Mouse (Mus musculus) erythroblast, embryonic 14.5 days (primary cell): ENCODE results near the gene Clec2g. TPM values are rescaled to one million over a fixed set of nuclear protein-coding genes. Genes with fewer than 3 reads are reported as not detected.

Experiments used
- H3K27me3 ChIP-seq: 2 replicates; pipeline ENCODE4 v1.6.1; 2012; ENCODE audit warnings: inconsistent platforms; ENCODE audit not compliant: control insufficient read depth
- H3K36me3 ChIP-seq: 2 replicates; pipeline ENCODE4 v1.6.1; 2012; ENCODE audit warnings: mild to moderate bottlenecking, inconsistent platforms; ENCODE audit not compliant: control insufficient read depth
- H3K4me1 ChIP-seq: 2 replicates; pipeline ENCODE4 v1.6.1; 2012; ENCODE audit warnings: inconsistent platforms; ENCODE audit not compliant: control insufficient read depth
- H3K4me3 ChIP-seq: replicated peaks from 2 replicates; pipeline ENCODE3; 2012; ENCODE audit warnings: moderate library complexity, mild to moderate bottlenecking, inconsistent platforms
- H3K9me3 ChIP-seq: 2 replicates; pipeline ENCODE4 v1.6.1; 2012; ENCODE audit warnings: low read length, inconsistent platforms, mixed read lengths; ENCODE audit not compliant: control insufficient read depth
- GATA1 ChIP-seq: IDR thresholded peaks from 2 replicates; pipeline ENCODE4 v1.6.1; 2012; ENCODE audit warnings: low read length, inconsistent platforms, mixed read lengths
- TAL1 ChIP-seq: IDR thresholded peaks from 3 replicates; pipeline ENCODE4 v1.6.1; 2012; ENCODE audit warnings: low read length, inconsistent platforms, mixed read lengths
- polyA plus RNA-seq: library from polyadenylated mRNA; stranded (reverse); fragments of >175 nt; gene quantifications from 2 replicates; pipeline ENCODE4 v1.2.3, GENCODE M21; 2012

The Clec2g gene
- polyA plus RNA-seq, 1 experiment, result not detected

- TF ChIP-seq TAL1 (no peak), GATA1 (no peak)
- no peaks in the 10 kb centered on the region for H3K27me3 ChIP-seq
- no peaks in the 10 kb centered on the region for H3K9me3 ChIP-seq
- H3K4me3 ChIP-seq, result no peak overlapping the region
- no peaks in the 10 kb centered on the region for H3K36me3 ChIP-seq
- H3K4me1 ChIP-seq, result no peaks in the 10 kb centered on the region
Observed at GRCm38 (mm10) chr6:129012966-129013365, 78.8 kb downstream of the Clec2g start.

- no peaks in the 10 kb centered on the region for H3K27me3 ChIP-seq
- no peak overlapping the region for H3K4me3 ChIP-seq
- no peak for TF ChIP-seq TAL1
- no peak for TF ChIP-seq GATA1
- H3K9me3 ChIP-seq, result no peaks in the 10 kb centered on the region
- no peaks in the 10 kb centered on the region for H3K4me1 ChIP-seq
- no peaks in the 10 kb centered on the region for H3K36me3 ChIP-seq
Observed at GRCm38 (mm10) chr6:129013762-129014276, 79.6 kb downstream of the Clec2g start.

- H3K4me1 ChIP-seq, result no peaks in the 10 kb centered on the region
- no peak overlapping the region for H3K4me3 ChIP-seq
- TF ChIP-seq GATA1, result no peak
- no peak for TF ChIP-seq TAL1
- no peaks in the 10 kb centered on the region for H3K36me3 ChIP-seq
- no peaks in the 10 kb centered on the region for H3K9me3 ChIP-seq
- H3K27me3 ChIP-seq, result no peaks in the 10 kb centered on the region
Observed at GRCm38 (mm10) chr6:129014399-129014798, 80.2 kb downstream of the Clec2g start.

GRCm38 (mm10) chr6:129027451-129028248, 93.5 kb downstream of the Clec2g start:
- Histone ChIP-seq H3K27me3 (no peaks in the 10 kb centered on the region), H3K4me1 (no peaks in the 10 kb centered on the region), H3K36me3 (no peaks in the 10 kb centered on the region), H3K4me3 (no peak overlapping the region), H3K9me3 (no peaks in the 10 kb centered on the region)
- TF ChIP-seq GATA1, result no peak
- TF ChIP-seq TAL1, result no peak

GRCm38 (mm10) chr6:129030175-129030824, 96.1 kb downstream of the Clec2g start:
- no peak for TF ChIP-seq GATA1
- no peak for TF ChIP-seq TAL1
- Histone ChIP-seq H3K9me3 (no peaks in the 10 kb centered on the region), H3K36me3 (no peaks in the 10 kb centered on the region), H3K4me3 (no peak overlapping the region), H3K4me1 (no peaks in the 10 kb centered on the region), H3K27me3 (no peaks in the 10 kb centered on the region)

- Histone ChIP-seq H3K27me3 (no peaks in the 10 kb centered on the region), H3K9me3 (no peaks in the 10 kb centered on the region), H3K4me3 (no peak overlapping the region), H3K4me1 (no peaks in the 10 kb centered on the region), H3K36me3 (no peaks in the 10 kb centered on the region)
- TF ChIP-seq GATA1, result no peak
- TF ChIP-seq TAL1, result no peak
Observed at GRCm38 (mm10) chr6:129030964-129031363, 96.8 kb downstream of the Clec2g start.

- TF ChIP-seq TAL1 (no peak), GATA1 (no peak)
- H3K9me3 ChIP-seq, result no peaks in the 10 kb centered on the region
Observed at GRCm38 (mm10) chr6:129033397-129033796, 99.2 kb downstream of the Clec2g start.

More at GRCm38 (mm10) chr6:129033397-129033796, 99.2 kb downstream of the Clec2g start:
- no peaks in the 10 kb centered on the region for H3K36me3 ChIP-seq
- H3K4me1 ChIP-seq, result no peaks in the 10 kb centered on the region
- no peaks in the 10 kb centered on the region for H3K27me3 ChIP-seq
- no peak overlapping the region for H3K4me3 ChIP-seq

Other genes with a start within 250 kb of the Clec2g start
- gene Klrb1, start 211.3 kb upstream of the Clec2g start, polyA plus RNA-seq, result not detected in 2 replicates
- not detected in 2 replicates for gene Klrb1c, start 145.2 kb upstream of the Clec2g start, polyA plus RNA-seq
- gene Gm44511, start 108.1 kb upstream of the Clec2g start, polyA plus RNA-seq, result not detected in 2 replicates
- 0.02 TPM in 1 of 2 replicates, not detected in the other for gene Klrb1b, start 108.0 kb upstream of the Clec2g start, polyA plus RNA-seq
- gene Clec2i, start 46.8 kb upstream of the Clec2g start, polyA plus RNA-seq, result not detected in 2 replicates
- not detected in 2 replicates for gene BC035044, start 43.3 kb upstream of the Clec2g start, polyA plus RNA-seq
- not detected in 2 replicates for gene Klrb1f, start 111.5 kb downstream of the Clec2g start, polyA plus RNA-seq
- not detected in 2 replicates for gene Clec2e, start 166.5 kb downstream of the Clec2g start, polyA plus RNA-seq
- gene Clec2d, start 246.2 kb downstream of the Clec2g start, polyA plus RNA-seq, result not detected in 2 replicates